Mouse (Mus musculus): Measurements from ENCODE around the gene Pou5f1.
"Not testable (repeated sequence)": the region's sequence is repeated elsewhere in the genome, so short reads cannot be mapped to it uniquely, and the experiment has no call there.

Pou5f1 gene

DNA sequence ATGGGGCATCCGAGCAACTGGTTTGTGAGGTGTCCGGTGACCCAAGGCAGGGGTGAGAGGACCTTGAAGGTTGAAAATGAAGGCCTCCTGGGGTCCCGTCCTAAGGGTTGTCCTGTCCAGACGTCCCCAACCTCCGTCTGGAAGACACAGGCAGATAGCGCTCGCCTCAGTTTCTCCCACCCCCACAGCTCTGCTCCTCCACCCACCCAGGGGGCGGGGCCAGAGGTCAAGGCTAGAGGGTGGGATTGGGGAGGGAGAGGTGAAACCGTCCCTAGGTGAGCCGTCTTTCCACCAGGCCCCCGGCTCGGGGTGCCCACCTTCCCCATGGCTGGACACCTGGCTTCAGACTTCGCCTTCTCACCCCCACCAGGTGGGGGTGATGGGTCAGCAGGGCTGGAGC lies at the start of gene Pou5f1:
Gene Pou5f1, plus strand, starts transcription at position 243 of the 400 bp plus-strand sequence.
- DNase-seq (ENCODE audit: low spot score in 2 of 2) = no peak

DNA sequence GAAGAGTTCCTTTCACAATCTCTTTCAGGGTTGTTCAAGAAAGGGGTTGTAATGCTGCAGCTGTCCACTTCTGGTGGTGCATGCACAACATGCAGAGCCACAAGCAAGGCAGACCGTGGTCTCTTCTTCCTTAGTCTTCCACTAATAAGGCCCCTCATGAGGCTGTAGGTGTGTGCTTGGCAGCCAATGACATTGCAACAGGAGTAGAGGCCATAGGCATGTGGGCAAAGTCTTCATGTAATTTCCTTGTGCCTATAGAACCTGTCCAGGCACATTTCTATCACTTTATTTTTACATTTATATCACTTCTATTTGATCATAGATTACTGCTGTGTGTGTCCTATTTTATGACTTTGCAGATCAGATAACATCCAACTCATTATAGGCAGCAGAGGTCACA lies 47.6 kb upstream of the Pou5f1 start:
- not testable (repeated sequence) for DNase-seq (ENCODE audit: low spot score in 2 of 2)

DNA sequence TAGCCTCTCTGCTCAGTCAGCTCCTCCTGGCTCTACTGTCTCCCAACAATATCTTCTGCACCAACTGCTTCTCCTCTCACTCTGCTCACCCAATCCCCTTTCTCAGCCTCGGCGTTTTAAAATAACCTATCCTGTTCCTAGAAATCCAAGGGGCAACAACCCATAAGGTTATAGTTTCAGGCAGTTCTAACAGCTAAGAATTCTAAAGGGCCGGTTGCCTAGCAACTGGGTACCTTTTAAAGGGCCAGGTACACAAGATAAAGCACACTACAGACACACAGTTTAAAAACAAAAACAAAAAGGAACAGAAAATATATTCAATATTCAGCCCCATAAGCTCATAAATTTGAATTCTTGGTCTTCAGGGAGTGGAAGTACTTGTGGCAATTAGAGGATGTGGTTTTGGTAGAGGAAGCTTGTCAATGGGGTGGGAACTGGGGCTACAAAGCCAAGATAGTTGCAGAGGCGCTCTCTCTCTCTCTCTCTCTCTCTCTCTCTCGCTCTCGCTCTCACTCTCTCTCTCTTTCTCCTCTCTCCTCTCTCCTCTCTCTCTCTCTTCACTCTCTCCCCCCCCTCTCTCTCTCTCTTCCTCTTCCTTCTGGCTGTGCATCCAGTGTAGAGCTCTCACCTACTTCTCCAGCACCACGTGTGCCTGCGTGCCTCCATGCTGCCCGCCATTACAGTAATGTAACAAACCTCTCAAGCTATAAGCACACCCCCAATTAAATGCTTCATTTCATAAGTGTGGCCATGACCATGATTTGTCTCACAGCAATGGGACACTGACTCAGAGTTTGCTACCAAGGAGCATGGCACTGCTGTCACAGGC lies 45.1 kb upstream of the Pou5f1 start:
- not testable (repeated sequence) for DNase-seq (ENCODE audit: low spot score in 2 of 2)

DNA sequence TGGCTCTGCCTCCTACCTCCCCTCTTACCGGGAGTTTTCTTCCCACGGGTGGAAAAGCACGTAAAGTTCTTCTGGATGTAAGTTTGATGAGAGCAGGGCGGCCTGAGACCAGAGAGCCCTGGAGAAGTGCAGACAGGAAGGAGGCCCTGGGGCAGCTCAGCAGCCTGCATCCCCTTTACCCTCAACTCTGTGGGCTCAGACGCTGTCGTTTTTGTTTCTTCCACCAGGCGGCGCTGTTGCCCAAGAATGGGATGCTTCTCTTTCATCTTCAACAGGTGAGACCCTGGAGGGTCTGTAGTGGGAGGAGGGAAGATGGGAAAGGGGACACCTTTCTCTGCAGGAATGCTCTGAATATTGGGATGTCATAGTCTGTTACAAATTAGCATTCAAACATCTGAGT lies 40.2 kb upstream of the Pou5f1 start:
- not testable (repeated sequence) for DNase-seq (ENCODE audit: low spot score in 2 of 2)

DNA sequence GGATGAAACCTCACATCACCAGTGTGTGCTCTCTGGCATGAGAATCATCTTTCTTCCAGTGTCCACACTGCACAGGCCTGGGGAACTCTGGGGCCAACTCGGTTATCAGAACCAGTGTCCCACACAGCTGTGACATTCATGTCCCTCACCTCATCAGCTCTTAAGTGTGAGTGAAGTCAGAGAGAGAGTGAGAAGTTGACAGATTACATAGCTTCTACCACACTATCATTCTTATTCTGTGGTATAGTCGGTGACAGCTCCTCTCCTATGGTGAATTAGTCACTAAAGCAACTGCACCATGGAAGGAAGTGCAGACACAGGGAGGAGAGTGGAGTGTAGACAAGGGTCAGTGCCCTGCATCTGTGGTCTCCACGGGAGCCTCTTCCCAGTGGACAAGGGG lies 36.9 kb upstream of the Pou5f1 start:
- not testable (repeated sequence) for DNase-seq (ENCODE audit: low spot score in 2 of 2)

DNA sequence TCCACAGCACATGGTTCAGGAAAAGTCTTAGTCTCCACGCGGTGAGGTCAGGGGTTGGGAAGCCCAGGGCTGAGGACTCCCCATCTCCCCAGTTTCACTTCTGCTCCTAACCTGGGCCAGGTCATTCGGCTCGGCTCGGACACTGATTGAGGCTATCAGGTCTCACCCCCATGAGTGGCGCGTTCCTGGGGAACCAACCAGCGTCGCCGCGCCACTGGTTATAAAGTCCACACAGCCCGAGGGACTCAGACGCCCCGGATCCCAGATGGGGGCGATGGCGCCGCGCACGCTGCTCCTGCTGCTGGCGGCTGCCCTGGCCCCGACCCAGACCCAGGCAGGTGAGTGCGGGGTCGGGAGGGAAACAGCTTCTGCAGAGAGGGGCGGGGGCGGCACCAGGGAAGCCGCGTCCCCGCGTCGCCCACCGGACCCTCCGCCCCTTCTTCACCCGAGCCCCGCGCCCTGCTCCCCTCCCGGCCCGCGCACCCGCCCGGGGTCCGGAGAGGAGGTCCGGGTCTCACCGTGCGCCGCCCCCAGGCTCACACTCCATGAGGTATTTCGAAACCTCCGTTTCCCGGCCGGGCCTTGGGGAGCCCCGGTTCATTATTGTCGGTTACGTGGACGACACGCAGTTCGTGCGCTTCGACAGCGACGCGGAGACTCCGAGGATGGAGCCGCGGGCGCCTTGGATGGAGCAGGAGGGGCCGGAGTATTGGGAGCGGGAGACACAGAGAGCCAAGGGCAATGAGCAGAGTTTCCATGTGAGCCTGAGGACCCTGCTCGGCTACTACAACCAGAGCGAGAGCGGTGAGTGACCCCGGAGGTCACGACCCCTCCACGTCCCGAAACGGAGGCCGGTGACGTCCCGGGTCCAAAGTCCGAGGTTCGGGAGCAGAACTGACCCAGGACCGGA lies 35.7 kb upstream of the Pou5f1 start, which contains the start of gene H2-Q10:
Gene H2-Q10, plus strand, starts transcription at position 248 of the 910 bp plus-strand sequence.
- no peak for DNase-seq (ENCODE audit: low spot score in 2 of 2)

DNA sequence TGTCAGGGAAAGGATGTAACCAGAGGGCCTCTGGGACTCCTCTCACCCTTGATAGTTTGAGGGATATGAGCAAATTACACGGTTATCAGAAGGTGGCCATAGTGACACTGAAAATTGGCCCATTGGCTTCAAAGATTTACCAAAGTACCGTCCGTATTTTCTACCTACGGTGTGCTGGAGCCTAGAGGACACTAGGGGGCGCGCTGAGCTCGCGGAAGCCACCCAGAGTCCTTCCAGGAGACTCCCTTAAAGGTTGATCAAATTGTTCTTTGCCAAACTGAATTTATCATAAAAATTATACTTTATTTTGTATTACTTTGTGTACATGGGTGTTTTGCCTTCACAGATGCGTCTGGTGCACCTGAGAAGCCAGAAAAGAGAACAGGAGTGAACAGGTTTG lies 21.8 kb upstream of the Pou5f1 start:
- peak in 1 of 2 experiments; percentile 9 for DNase-seq (ENCODE audit: low spot score in 2 of 2)

DNA sequence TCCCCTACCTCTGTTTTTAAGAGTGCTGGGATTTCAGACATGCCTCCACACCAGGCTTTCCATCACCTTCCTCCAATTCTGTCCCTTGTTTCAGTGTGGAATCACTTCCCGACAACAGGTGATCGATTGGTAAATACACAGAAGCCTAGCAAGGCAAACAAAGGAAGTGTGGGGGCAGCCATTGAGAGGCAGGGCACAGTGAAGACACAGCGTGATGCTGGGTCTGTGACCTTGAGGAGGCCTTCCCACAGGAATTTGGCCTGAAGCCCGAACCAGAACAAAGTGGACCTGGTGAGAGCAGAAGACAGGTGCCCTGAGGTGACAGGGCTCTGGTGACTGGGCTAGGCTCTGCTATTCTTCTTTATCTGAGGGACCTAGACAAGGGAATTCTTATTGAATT lies 20.1 kb upstream of the Pou5f1 start:
- DNase-seq (ENCODE audit: low spot score in 2 of 2) = no peak

DNA sequence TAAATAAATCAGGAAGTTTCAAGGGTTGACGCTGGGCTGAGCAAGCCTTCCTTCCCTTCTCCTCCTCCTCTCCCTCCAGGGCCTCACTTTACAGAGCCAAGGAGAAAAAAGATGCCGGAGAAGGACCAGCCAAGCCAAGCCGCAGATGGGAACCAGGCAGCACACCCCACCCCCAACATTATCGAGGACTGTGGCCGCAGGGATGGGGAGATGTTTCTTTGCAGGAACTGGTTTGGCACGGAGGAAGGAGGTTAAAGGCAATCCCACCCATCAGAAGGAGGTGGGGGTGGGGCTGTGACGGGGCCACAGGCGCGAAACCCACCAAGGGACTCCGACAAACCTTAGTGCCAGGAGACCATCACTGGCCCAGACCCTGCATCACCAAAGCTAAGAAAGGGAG lies 19.1 kb upstream of the Pou5f1 start:
- no peak for DNase-seq (ENCODE audit: low spot score in 2 of 2)

DNA sequence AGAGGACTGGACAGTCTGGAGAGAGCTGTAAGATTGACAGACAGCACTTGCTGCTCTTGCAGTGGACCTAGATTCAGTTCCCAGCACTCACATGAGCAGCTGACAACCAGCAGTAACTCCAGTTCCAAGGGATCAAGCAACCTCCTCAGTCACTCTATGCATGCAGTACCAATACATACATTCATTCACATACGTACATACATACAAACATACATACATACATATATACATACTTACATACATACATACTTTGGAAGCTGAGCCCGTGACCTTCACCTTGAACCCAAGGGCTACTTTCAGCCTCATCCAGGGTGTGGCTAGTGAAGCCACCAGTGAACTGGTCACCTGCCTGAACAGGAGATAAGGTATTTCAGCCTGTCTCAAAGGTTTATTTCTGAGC lies 17.8 kb upstream of the Pou5f1 start:
- no peak for DNase-seq (ENCODE audit: low spot score in 2 of 2)

DNA sequence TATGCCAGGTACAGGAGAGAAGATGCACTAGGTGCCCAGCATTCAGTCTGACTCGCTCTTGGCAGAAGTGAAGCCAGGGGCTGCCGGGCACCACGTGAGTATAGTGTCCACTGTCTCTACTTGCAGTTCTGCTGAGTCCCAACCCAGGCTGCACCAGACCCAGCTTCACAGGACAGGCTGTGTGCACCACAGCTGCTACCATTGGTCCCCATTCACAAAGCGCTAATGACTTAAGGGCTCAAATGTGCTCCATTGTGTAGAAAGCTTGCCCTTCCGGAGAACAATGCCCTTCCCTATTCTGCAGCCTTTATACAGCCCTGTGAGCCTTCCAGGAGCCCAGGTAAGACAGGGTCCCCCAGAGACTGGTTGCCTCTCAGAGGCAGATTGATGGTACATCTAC lies 15.5 kb upstream of the Pou5f1 start:
- no peak for DNase-seq (ENCODE audit: low spot score in 2 of 2)

DNA sequence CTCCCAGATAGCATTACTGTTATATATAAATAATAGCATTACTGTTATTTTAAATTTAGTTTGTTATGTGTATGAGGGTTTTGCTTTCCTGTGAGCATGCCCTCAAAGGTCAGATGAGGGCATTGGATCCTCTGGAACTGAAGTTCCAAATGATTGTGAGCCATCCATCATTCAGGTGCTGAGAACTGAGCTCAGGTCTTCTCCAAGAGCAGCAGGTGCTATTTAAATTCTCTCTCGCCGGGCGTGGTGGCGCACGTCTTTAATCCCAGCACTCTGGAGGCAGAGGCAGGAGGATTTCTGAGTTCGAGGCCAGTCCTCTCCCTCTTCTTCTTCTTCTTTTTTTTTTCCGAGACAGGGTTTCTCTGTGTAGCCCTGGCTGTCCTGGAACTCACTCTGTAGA lies 8.7 kb upstream of the Pou5f1 start:
- DNase-seq (ENCODE audit: low spot score in 2 of 2) = no peak

DNA sequence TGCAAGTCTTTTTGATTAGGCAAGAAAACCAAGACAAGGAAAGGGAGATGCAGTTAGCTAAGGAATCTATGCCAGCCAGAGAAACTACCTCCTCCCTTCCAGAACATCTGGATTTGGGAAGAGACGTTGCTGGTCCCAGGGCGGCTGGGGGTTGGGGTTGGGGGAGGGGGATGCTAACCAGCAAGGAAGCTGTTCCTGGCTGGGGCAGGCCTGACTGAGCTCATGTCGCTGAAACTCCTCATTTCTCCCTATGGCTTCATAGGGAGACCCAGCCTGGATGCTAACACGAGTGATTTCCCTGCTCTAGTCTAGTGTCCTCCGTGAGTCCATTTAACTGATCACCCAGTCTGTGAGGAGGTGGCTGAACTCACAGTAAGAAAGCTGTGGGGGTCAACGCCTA lies 3.6 kb upstream of the Pou5f1 start:
- no peak for DNase-seq (ENCODE audit: low spot score in 2 of 2)

DNA sequence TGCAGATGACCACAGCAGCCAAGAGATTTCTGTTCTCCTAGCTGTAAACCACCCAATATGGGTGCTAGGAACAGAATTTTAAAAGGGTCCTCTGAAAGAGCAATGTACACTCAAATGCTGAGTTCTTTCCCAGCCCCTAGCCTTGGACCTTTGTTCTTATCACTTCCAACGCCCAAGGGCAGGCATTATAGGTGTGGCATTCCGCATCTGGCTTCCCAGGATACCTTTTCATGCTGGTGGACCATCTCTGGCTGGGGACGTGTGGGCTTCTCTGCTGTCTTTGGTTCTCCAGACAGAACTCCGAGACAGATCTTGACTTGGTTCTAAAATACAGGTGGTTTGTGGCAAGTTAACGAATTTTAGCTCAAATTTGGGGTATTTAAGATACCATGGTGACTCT lies 3.1 kb upstream of the Pou5f1 start:
- DNase-seq (ENCODE audit: low spot score in 2 of 2) = no peak

DNA sequence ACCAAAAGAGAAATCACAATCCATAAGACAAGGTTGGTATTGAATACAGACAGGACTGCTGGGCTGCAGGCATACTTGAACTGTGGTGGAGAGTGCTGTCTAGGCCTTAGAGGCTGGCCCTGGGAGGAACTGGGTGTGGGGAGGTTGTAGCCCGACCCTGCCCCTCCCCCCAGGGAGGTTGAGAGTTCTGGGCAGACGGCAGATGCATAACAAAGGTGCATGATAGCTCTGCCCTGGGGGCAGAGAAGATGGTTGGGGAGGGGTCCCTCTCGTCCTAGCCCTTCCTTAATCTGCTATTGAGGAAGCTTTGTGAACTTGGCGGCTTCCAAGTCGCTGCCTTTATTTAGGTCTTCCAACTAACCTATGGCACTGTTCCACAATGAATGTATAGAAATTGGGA lies 2.0 kb upstream of the Pou5f1 start:
- DNase-seq (ENCODE audit: low spot score in 2 of 2) = no peak

DNA sequence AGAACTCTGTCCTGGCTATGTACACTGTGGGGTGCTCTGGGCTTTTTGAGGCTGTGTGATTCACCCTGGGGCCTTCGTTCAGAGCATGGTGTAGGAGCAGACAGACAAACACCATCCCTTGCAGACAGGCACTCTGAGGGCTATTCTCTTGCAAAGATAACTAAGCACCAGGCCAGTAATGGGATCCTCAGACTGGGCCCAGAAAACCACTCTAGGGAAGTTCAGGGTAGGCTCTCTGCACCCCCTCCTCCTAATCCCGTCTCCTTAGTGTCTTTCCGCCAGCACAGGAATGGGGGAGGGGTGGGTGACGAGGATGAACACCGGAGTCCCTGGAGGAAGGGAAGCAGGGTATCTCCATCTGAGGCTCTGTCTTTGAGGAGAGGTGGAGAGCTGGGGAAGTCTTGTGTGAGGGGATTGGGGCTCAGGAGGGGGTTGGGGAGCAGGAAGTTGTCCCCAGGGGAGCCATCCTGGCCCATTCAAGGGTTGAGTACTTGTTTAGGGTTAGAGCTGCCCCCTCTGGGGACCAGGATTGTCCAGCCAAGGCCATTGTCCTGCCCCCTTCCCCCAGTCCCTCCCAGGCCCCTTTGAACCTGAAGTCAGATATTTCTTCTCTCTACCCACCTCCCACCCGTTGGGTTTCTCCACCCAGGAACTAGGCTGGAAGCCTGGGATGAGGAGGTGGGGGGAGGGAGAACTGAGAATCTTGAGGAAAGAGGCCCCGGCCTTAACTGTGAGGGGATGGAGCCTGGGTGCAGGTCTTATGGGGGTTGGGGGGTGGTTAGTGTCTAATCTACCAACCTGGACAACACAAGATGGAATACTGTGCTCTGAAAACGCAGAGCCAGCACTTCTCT lies 963 bp upstream of the Pou5f1 start:
- DNase-seq (ENCODE audit: low spot score in 2 of 2) = no peak

DNA sequence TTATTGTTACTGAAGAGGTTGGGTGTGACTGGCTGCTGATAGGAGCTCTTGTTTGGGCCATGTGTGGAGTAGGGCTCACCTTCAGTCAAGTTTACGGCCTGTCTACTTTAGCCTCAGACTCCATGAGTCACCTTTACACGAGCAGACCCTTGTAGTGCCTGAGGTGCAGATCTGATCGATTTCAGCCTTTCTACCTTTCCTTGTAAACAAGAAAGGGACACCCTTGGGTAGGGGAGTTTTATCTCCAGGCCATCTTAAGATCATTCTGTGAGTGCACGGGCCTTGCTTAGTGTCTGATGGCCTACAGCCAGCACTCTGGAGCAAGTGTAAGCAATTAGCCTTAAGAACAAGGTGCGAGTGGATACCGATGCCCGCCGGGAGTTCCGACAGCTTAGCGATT lies 1.1 kb downstream of the Pou5f1 start:
- DNase-seq (ENCODE audit: low spot score in 2 of 2) = no peak

DNA sequence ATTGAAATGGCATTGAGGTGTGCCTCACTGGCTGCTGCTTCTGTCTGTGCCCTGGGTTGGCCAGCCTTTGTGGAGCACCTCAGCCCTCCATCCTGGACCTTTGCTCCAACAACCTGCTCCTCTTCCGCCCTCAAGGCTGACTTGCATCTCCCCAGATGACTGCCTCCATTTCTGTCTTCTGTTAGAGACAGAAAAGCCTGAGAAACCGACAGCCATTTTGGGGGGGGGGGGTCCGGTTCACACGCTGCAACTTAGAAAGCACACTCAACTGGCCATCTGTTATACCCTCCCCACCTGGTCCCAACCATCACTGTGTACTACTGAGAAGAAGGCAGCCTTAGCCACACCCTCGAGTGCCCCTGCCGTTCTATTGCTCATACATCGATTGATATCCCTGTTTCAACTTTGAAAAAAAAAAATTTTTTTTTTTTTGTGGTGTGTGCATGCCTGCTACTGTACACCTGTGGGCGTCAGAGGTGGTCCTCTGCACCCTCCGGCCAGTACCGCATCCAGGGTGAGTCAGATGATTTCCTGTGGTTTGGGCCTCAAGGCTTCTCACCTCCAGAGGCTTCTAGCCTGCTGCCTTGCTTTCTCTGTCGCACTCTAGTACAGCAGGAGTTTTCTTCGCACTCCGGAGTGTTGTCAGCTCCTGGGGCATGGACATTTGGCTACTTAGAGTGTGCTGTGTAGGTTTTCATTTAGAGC lies 1.9 kb downstream of the Pou5f1 start:
- DNase-seq (ENCODE audit: low spot score in 2 of 2) = no peak

DNA sequence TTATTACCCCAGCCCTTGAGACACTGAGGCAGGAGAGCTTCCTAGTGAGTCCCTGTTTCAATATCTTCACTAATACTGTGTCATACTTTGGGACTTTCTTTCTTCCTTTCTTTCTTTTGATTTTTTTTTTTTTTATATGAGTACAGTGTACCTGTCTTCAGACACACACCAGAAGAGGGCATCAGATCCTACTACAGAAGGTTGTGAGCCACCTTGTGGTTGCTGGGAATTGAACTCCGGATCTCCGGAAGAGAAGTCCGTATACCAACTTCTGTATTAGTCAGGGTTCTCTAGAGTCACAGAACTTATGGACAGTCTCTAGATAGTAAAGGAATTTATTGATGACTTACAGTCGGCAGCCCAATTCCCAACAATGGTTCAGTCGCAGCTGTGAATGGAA lies 2.5 kb downstream of the Pou5f1 start:
- DNase-seq (ENCODE audit: low spot score in 2 of 2) = not testable (repeated sequence)

DNA sequence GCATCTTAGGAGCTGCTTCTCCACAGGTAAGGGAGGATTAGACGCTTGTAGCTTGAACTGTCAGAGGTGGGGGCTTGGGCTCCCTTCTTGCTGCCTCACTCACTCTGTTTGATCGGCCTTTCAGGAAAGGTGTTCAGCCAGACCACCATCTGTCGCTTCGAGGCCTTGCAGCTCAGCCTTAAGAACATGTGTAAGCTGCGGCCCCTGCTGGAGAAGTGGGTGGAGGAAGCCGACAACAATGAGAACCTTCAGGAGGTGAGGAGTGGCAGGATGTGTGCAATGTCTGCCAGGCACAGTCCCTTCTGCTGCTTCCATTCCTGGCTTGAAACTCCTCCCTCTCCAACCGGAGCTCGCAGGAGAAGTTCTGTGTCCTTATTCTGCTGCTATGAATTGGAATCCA lies 3.5 kb downstream of the Pou5f1 start:
- no peak for DNase-seq (ENCODE audit: low spot score in 2 of 2)
